Mouse (Mus musculus) CD4-positive helper T cell, adult 2 months (primary cell): ENCODE results near the gene Grpr.

Experiments used
- DNase-seq: peaks from one replicate; pipeline ENCODE4 v3.0.0-alpha.2; 2012; ENCODE audit warnings: low read depth, missing footprints, low spot score

The Grpr gene

DNA sequence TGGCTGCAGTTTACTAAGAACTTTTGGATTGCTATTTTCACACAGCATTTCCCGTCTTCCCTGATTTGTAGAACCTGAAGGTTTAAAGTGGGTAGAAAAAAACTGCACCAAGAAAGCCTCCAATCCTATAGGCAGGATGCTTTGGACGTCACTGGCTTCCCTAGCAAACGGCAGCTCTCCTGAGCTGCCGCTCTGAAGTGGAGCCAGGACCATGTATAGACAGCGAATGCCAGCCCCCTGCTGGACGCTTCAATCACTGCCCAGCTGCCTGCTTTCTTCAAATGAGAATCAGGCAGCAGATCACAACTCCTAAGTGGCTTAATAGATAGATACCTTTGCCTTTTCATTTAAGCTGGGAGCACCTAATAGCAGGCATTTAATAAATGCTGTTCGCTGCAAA is at the start of gene Grpr:
TSS of gene Grpr (minus strand) at position 12 of the 400 bp plus-strand sequence.
- peak; percentile 17 for DNase-seq

DNA sequence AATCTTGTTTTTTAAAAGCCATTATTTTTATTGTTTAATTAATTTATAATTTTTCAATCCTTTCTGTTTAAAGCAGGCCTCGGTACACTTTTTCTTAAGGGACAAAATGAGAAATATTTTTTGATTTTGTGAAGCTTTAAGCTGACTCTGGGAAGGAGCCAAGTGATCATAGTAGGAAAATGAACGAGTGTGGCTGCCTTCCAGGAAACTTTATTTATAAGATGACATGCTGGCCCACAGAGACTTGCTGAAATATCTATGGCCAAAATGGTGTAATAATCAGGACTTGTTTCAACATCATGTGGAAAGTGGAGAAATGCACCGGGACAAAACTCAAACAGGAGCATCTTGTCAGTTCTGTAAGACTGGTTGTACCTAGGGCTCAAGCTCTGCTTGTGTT is 11.0 kb upstream of the Grpr start:
- no peak for DNase-seq

DNA sequence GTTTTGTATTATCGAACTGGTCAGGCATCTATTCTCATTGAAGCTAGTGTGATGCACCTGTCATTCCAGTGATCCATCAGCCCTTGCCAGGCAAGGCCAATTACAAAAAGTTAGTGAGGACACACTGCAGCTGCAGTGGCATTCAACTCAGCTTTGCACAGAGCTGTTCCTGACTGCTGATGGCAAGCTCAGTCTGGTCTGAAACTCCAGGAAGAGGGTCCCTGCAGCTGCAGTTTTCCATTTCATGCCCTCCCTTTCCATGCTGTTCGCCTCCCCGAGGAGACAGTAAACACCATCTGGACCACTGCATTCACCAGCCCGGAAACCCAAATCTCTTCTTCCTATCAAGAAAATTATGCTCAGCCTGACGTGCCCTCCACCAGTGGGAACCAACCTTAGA is 2.4 kb downstream of the Grpr start:
- no peak for DNase-seq

DNA sequence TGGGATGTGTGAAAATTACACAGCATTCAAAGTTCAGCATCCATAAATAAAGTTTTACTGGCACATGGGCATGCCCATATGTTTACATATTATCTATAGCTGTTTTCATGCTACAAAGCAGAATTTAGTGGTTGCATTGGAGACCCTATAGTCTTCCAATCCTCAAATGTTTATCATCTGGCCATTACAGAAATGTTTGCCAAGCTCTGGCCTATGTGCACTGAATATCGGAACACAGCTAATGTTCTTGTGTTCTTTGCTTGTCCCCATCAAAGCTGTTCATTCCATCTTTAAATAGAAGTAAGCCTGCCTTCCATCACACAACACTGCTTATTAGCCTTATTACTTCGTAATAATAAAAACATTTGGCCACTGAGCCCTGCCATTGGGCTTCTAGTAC is 16.6 kb downstream of the Grpr start:
- DNase-seq: no peak

DNA sequence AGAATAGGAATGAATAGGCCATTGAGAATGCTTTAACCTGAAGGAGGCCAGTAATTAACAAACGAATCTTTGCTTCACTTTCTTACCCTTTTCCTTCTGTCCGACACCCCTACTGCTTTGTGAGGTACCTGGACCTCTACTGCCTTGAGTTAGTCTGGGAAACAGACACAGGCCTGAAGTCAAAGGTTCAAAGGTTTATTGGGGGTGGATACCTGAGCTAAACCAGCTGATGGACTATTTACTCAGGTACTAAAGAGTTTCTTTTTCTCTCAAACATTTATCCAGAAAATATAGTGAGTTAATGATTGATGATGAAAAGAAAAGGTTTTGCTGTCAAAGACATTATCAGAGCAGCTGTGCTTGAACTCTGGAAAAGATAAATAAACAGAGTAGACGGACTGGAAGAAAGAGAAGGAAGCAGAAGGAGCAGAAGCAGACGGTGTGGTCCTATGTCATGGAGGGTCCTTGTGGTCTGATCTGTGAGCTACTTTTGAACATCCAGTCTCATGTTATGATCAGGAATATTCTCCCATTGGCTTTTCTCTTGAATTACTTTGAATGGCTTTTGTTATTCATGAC is 30.4 kb downstream of the Grpr start:
- DNase-seq: no peak

DNA sequence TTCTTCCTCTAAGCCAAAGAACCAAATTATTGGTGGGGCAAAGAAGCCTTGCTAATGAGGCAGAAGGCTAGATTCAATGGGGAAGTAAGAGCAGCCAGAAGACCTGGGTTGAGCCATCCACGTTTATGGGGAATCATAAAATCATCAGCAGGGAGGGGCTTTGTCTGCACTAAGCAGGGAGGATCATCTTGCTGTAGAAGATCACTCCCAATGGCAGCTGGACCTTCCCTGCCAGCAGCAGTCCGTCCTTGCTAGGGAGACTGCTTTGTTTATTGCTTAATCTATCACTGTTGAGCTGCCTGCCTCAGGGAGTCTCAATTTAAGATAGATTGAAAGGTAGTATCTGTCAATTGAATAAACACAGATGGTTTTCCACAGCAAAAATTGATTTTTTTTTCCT is 37.7 kb downstream of the Grpr start:
- DNase-seq: no peak

DNA sequence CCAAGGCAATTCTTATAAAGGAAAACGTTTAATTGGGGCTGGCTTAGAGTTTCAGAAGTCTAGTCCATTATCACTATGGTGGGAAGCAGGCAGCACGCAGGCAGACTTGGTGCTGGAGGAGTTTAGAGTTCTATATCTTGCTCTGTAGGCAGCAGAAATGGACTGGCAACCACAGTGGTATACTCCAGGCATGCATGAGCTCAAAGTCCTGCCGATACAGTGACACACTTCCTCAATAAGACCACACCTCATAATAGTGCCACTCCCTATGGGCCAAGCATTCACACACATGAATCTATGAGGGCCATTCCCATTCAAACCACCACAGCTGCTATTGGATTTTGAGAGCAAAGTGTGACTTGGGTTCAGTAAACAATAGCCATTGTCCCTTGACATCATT is 47.4 kb downstream of the Grpr start:
- DNase-seq: no peak
